Mouse (Mus musculus): ENCODE measurements at regions not wholly inside any gene's neighbourhood (a gene's known extent, or its start where the extent isn't known, plus 50 kb on each side); places are given as distances from the start of the nearest gene placed in this dataset.
A peak's percentile ranks its signal among the peaks of the same experiment; 100 is the strongest.

DNA sequence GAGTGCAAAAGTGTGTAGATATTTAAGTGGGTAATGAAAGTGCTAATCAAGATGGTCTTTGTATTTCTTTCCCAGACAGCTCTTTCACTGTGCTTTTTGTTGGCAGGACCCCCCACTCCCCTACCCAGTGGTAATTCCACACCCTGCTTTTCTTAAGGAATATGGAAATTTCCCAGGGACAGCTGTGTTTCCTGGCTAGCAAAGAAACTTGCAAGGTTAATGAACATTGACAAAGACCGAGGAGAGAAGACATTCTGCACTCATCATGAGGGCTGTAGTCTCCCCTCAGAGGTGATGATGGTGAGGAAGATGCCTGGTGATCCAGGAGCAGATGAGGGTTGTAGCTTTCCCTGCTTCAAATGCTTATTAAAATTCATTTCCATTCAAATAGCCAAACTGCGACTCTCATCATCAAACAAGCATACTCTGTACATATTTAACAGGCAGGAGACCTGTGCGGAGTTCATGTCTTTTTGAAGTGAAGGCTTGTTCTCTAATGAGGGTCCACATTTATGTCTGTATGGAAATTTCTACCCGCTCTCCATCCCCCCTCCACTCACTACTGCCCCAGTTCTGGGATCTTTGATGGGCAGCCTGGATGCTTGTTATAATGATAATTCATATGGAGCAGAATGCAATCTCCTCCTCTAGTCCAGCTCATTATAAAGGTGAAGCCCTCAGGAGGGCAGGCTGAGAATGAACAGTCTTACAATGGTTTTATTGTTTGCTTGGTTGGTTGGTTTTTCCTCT, 364.1 kb upstream of the Camk1g start:
- Histone ChIP-seq H3K9me3 (replicated peaks) (no peaks in the 10 kb centered on the region), H3K9ac (no peak overlapping the region), H3K4me2 (no peak overlapping the region), H3K27ac (no peak overlapping the region), H3K36me3 (no peaks in the 10 kb centered on the region), H3K4me1 (replicated peaks) (no peaks in the 10 kb centered on the region), H3K4me3 (replicated peaks) (no peak overlapping the region), H3K27me3 (no peaks in the 10 kb centered on the region)
- DNase-seq (no peak), ATAC-seq (ENCODE audit: low read depth) (no peak)
- WGBS (ENCODE audit: insufficient replicate concordance), result 44% methylated on average over 4 of the region's 4 CpGs

DNA sequence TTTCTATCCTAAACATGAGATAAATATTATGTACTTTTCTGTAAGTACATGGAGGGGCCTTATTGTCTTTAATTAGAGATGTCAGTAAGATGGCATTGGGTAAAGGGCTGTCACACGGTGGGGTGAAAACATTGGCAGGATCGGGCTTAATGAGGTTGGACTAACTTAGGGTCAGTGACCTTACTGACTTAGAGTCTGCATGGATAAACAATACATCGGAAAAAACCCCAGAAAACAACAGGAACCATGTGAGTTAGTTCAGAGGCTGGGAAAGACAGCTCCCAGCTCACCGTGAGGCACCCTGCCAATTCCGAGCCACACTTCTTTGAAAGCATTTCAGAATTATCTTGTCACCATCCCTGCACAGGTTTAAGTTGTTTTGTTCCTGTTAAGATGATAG, 363.3 kb upstream of the Camk1g start:
- 15% methylated on average over 5 of the region's 5 CpGs for WGBS (ENCODE audit: insufficient replicate concordance)
- Histone ChIP-seq H3K4me3 (replicated peaks) (no peak overlapping the region), H3K36me3 (no peaks in the 10 kb centered on the region), H3K9me3 (replicated peaks) (no peaks in the 10 kb centered on the region), H3K9ac (no peak overlapping the region), H3K27me3 (no peaks in the 10 kb centered on the region), H3K4me1 (replicated peaks) (no peaks in the 10 kb centered on the region), H3K4me2 (no peak overlapping the region), H3K27ac (no peak overlapping the region)
- no peak for ATAC-seq (ENCODE audit: low read depth)
- no peak for DNase-seq

DNA sequence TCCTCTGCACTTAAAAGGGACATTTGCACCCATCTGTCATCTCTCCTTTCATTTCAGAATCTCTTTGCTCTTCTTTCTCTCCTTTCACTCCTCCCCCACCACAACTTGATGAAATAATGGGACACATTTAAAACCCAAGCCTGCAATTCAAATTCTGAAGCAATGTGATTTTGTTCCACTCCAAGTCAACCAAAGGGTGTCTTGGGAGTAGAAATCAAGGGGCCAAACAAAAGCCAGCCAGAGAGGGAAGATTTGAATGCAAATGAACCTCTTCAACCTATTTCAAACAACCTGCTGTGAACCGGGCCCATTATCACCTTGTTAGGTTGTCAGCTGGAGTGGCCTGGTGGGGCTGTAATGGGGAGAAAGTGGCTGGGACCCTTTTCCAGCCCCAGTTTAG, 362.0 kb upstream of the Camk1g start:
- Histone ChIP-seq H3K4me2 (no peak overlapping the region), H3K9me3 (replicated peaks) (no peaks in the 10 kb centered on the region), H3K9ac (no peak overlapping the region), H3K4me1 (replicated peaks) (no peaks in the 10 kb centered on the region), H3K4me3 (replicated peaks) (no peak overlapping the region), H3K27me3 (no peaks in the 10 kb centered on the region), H3K27ac (no peak overlapping the region), H3K36me3 (no peaks in the 10 kb centered on the region)
- 0% methylated on average over 1 of the region's 1 CpGs for WGBS (ENCODE audit: insufficient replicate concordance)
- ATAC-seq (ENCODE audit: low read depth) (no peak), DNase-seq (no peak)

DNA sequence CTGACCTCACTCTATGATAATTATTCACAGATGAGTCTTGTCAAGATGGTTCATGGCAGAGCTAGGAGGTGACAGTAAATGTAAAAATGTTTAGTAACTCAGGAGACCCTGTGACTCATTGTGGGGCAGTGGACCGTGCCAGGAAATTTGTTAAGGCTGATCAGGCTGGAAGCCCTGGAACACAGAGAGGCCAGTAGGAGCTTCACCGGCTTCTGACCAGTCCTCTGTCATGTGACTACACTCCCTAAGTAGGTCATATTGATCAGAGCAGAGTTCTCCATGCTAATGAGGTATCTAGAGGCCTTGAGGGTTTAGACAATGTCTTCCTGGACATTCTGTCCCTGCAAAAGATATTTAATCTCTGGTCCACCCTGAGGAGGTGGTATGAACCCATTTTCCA, 351.8 kb upstream of the Camk1g start:
- DNase-seq (no peak), ATAC-seq (ENCODE audit: low read depth) (no peak)
- Histone ChIP-seq H3K36me3 (no peaks in the 10 kb centered on the region), H3K9me3 (replicated peaks) (no peaks in the 10 kb centered on the region), H3K9ac (no peak overlapping the region), H3K27me3 (no peaks in the 10 kb centered on the region), H3K4me1 (replicated peaks) (no peaks in the 10 kb centered on the region), H3K27ac (no peak overlapping the region), H3K4me3 (replicated peaks) (no peak overlapping the region), H3K4me2 (no peak overlapping the region)
- WGBS (ENCODE audit: insufficient replicate concordance), result 59% methylated on average over 2 of the region's 2 CpGs

DNA sequence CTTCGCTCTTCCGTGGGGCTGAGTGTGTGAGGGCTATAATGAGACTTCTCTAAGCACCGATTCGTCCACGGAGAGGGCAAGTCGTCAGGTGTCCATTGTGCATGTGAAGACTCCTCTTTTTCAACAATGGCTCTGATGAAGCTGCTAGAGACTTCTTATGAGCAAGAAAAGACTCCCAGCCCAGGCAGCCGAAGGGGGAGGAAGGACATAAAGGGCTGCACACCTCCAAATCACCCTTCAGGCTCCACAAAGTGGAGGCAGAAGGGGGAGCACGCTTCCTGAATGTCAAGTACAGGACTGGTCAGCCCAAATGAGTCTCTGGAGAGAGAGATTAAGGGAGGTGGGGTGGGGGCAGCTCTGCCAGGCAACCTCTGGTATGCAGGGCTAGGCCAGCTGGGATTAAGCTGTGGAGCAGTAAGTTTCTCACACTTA, 350.3 kb upstream of the Camk1g start:
- WGBS (ENCODE audit: insufficient replicate concordance), result 57% methylated on average over 8 of the region's 8 CpGs
- no peak for DNase-seq
- Histone ChIP-seq H3K4me1 (replicated peaks) (no peaks in the 10 kb centered on the region), H3K4me2 (no peak overlapping the region), H3K27ac (no peak overlapping the region), H3K27me3 (no peaks in the 10 kb centered on the region), H3K9ac (no peak overlapping the region), H3K36me3 (no peaks in the 10 kb centered on the region), H3K4me3 (replicated peaks) (no peak overlapping the region), H3K9me3 (replicated peaks) (no peaks in the 10 kb centered on the region)
- ATAC-seq (ENCODE audit: low read depth), result no peak

DNA sequence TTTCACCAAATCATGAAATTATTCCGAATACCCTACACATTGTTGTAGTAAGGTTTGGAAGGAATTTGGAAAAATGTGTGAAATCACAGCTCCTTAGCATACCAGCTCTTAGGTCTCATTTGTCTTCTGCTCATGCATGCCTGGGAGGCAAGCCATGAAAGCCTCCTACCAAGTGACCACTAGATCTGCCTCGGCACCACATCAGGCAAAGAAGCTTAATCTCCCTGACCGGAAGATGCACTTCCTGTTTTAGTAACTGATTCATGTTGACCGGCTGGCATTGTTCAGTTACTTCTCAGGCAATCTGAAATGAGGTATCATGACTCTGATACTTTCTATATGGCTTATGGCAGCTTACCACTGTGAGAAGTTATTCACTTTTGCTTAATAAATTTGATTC, 345.2 kb upstream of the Camk1g start:
- Histone ChIP-seq H3K4me2 (no peak overlapping the region), H3K4me1 (replicated peaks) (no peaks in the 10 kb centered on the region), H3K4me3 (replicated peaks) (no peak overlapping the region), H3K36me3 (no peaks in the 10 kb centered on the region), H3K9me3 (replicated peaks) (no peaks in the 10 kb centered on the region), H3K9ac (no peak overlapping the region), H3K27ac (no peak overlapping the region), H3K27me3 (no peaks in the 10 kb centered on the region)
- no peak for DNase-seq
- WGBS (ENCODE audit: insufficient replicate concordance), result 32% methylated on average over 4 of the region's 4 CpGs
- ATAC-seq (ENCODE audit: low read depth), result no peak

DNA sequence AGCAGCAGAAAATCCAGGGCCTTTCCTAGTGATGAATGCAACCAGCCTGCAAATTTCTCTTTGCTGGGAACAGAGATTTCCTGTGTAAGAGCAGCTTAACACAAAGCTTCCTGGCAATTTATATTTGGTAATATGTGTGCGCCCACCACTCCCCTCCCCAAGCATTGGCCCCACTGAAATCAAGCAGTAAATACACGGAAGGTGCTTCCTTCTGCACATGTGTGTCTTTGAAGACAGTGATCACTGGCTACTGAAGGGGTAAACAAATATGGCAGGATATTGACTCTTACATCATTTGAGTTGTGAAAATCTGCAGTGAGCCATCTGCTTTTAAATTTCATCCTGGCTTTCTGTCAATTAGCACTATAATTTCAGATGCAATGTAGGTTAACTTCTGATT, 344.5 kb upstream of the Camk1g start:
- Histone ChIP-seq H3K4me1 (replicated peaks) (no peaks in the 10 kb centered on the region), H3K27ac (no peak overlapping the region), H3K9me3 (replicated peaks) (no peaks in the 10 kb centered on the region), H3K4me2 (no peak overlapping the region), H3K36me3 (no peaks in the 10 kb centered on the region), H3K27me3 (no peaks in the 10 kb centered on the region), H3K9ac (no peak overlapping the region), H3K4me3 (replicated peaks) (no peak overlapping the region)
- ATAC-seq (ENCODE audit: low read depth) (no peak), DNase-seq (no peak)
- 63% methylated on average over 2 of the region's 2 CpGs for WGBS (ENCODE audit: insufficient replicate concordance)

DNA sequence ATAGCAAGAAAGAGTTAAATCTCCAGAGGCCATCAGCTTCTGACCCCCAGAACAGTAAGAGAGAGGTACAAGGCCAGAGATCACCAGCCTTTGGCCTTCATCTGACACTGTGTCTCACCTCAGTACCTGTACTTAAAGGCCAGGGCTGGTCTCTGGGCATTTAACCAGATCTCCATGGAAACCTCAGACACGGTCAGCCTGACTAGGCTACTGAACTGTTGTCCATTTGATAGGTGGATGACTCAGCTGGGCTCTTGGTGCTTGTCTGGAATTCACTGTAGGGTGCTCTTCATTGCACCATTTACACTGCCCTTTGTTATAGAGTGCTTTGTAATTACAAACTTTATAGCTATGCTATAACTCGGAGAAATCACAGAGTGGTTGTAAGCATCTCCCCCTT, 335.1 kb upstream of the Camk1g start:
- H3K36me3 ChIP-seq, result no peaks in the 10 kb centered on the region
- H3K27me3 ChIP-seq, result no peaks in the 10 kb centered on the region
- H3K9me3 ChIP-seq (replicated peaks), result no peaks in the 10 kb centered on the region
- no peak for ATAC-seq (ENCODE audit: low read depth)
- no peak overlapping the region for H3K27ac ChIP-seq
- no peak overlapping the region for H3K4me2 ChIP-seq
- 63% methylated on average over 2 of the region's 2 CpGs for WGBS (ENCODE audit: insufficient replicate concordance)
- H3K4me3 ChIP-seq (replicated peaks), result no peak overlapping the region
- no peak for DNase-seq
- no peaks in the 10 kb centered on the region for H3K4me1 ChIP-seq (replicated peaks)
- H3K9ac ChIP-seq, result no peak overlapping the region

DNA sequence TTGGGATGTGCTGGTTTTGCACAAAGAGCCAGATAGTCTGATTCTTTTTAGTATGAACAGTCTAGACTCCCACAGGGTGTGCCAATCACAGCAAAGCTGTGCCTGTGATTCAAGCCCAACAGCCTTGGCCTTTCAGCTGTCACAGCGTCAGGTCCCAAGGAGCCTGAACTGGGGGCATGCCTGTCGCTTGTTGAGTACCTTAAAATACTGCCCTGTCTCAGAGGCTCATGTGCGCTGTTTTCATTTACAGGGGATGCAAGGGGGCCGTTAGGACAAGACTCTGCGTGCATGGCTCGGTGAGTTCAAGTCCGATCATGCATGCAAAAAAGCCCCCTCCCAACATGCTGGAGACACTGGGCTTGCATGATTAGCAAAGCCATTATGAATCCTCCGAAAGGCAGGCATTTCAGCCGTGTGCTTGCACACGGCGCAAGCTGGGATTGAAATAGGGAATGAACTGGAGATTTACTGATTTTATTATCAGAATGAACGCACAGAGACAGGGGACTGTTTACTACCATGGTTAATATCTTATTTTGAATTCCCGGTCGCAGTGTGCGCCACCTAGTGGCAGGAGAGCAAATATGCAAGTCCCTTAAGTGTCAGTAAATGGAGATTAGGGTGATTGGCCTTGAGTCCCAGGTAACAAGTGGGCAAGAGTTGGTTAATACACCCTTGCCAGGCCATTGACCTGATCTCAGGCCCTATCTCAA, 332.8 kb upstream of the Camk1g start:
- 31% methylated on average over 15 of the region's 15 CpGs for WGBS (ENCODE audit: insufficient replicate concordance)

DNA sequence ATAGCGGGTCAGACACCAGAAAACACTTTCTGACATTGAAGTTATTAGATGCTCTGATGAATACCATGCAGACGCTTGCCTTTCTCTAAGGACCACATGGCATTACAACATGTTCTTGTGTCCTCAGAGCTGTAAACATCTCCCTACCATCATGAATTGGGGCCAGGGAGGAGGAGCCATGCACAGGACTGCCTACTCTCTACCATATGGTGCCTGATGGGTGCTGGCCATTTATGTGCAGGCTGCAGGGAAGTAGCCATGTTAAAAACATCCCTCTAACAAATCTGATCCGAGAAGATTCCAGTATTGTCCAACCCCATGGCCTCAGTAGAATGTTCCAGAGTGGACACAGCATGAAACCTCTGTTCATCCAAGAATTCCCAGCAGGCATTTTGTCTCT, 330.1 kb upstream of the Camk1g start:
- Histone ChIP-seq H3K4me1 (replicated peaks) (no peaks in the 10 kb centered on the region), H3K27ac (no peak overlapping the region), H3K4me2 (no peak overlapping the region), H3K9me3 (replicated peaks) (no peaks in the 10 kb centered on the region), H3K27me3 (no peaks in the 10 kb centered on the region), H3K4me3 (replicated peaks) (no peak overlapping the region), H3K36me3 (no peaks in the 10 kb centered on the region), H3K9ac (no peak overlapping the region)
- DNase-seq (no peak), ATAC-seq (ENCODE audit: low read depth) (no peak)
- 55% methylated on average over 3 of the region's 3 CpGs for WGBS (ENCODE audit: insufficient replicate concordance)

More for the DNA sequence above, 332.8 kb upstream of the Camk1g start:
- no peak overlapping the region for H3K4me2 ChIP-seq
- no peak overlapping the region for H3K9ac ChIP-seq
- H3K4me3 ChIP-seq (replicated peaks), result no peak overlapping the region
- no peak for ATAC-seq (ENCODE audit: low read depth)
- H3K27me3 ChIP-seq, result no peaks in the 10 kb centered on the region
- H3K36me3 ChIP-seq, result no peaks in the 10 kb centered on the region
- peak; percentile 1 for DNase-seq
- H3K27ac ChIP-seq, result no peak overlapping the region
- H3K9me3 ChIP-seq (replicated peaks), result no peaks in the 10 kb centered on the region
- no peaks in the 10 kb centered on the region for H3K4me1 ChIP-seq (replicated peaks)

DNA sequence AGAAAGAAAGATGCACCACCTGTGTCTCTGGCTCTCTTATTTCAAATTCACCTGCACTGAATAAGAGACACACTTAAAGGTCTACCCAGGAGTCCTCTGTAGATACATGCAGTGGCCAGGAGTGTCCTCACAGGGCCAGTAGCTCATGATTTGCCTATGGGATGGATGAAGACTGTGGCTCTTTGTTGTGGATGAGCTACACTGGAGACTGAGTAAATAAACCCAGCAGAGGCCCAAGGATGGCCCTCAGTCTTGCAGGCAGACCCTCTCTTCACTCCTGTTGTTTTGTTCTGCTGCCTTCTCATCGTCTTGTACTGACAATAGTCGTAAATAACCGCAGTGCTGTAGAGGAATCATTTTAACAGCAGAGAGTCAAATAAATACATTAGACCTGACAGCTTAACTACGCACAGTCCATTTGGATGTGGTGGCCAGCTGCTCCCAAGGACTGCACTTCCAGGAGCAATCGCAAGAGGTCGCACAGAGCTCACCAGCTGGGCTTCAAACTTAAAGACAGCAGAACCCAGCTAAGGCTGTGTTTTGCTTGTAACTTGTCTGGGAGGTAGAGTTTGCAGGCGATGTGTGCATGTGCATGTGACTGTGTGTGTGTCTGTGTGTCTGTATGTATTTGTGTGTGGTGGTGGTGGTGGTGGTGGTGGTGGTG, 328.6 kb upstream of the Camk1g start:
- Histone ChIP-seq H3K27ac (no peak overlapping the region), H3K4me2 (no peak overlapping the region), H3K9ac (no peak overlapping the region), H3K4me1 (replicated peaks) (no peaks in the 10 kb centered on the region), H3K27me3 (no peaks in the 10 kb centered on the region), H3K9me3 (replicated peaks) (no peaks in the 10 kb centered on the region), H3K36me3 (no peaks in the 10 kb centered on the region), H3K4me3 (replicated peaks) (no peak overlapping the region)
- WGBS (ENCODE audit: insufficient replicate concordance), result 17% methylated on average over 7 of the region's 7 CpGs
- ATAC-seq (ENCODE audit: low read depth), result no peak
- peak; percentile 11 for DNase-seq
